Mouse (Mus musculus): Measurements from ENCODE around the gene Hist1h2bb. TPM values are rescaled to one million over a fixed set of nuclear protein-coding genes. Genes with fewer than 3 reads are reported as not detected.

The Hist1h2bb gene
- total RNA-seq, 2 experiments from 2014 or later, result 38.1 to 45.9 TPM

- DNase-seq (ENCODE audit: low spot score in 2 of 2), result no peak
These were observed 1.4 kb downstream of the Hist1h2bb start for GRCm38 (mm10) chr13:23747892-23748288.

GRCm38 (mm10) chr13:23749563-23750121 is 3.1 kb downstream of the Hist1h2bb start:
- DNase-seq (ENCODE audit: low spot score in 2 of 2), result no peak

GRCm38 (mm10) chr13:23750839-23751477 is 4.4 kb downstream of the Hist1h2bb start, which contains the start of gene Hist1h2ab:
Gene Hist1h2ab (plus strand): TSS chr13:23751126.
- peak in 1 of 2 experiments; percentile 57 for DNase-seq (ENCODE audit: low spot score in 2 of 2)

GRCm38 (mm10) chr13:23751478-23751956 is 5.0 kb downstream of the Hist1h2bb start:
- DNase-seq (ENCODE audit: low spot score in 2 of 2), result no peak

GRCm38 (mm10) chr13:23752067-23752741 is 5.7 kb downstream of the Hist1h2bb start, which contains the start of gene Hist1h3b:
Gene Hist1h3b (plus strand): TSS chr13:23752267.
- DNase-seq (ENCODE audit: low spot score in 2 of 2), result peak; percentile 92

- no peak for DNase-seq (ENCODE audit: low spot score in 2 of 2)
These were observed 6.2 kb downstream of the Hist1h2bb start for GRCm38 (mm10) chr13:23752742-23753172.

GRCm38 (mm10) chr13:23753314-23754078 is 7.0 kb downstream of the Hist1h2bb start:
- DNase-seq (ENCODE audit: low spot score in 2 of 2), result no peak

GRCm38 (mm10) chr13:23755000-23755399 is 8.5 kb downstream of the Hist1h2bb start:
- DNase-seq (ENCODE audit: low spot score in 2 of 2), result no peak

GRCm38 (mm10) chr13:23756790-23757189 is 10.3 kb downstream of the Hist1h2bb start, which contains the start of gene Hist1h4b:
Gene Hist1h4b (plus strand): TSS chr13:23757013.
- DNase-seq (ENCODE audit: low spot score in 2 of 2), result peak; percentile 77 to 82

GRCm38 (mm10) chr13:23757211-23757773 is 10.8 kb downstream of the Hist1h2bb start:
- DNase-seq (ENCODE audit: low spot score in 2 of 2), result peak in 1 of 2 experiments; percentile 15

GRCm38 (mm10) chr13:23757921-23758320 is 11.4 kb downstream of the Hist1h2bb start:
- no peak for DNase-seq (ENCODE audit: low spot score in 2 of 2)

- no peak for DNase-seq (ENCODE audit: low spot score in 2 of 2)
These were observed 12.8 kb downstream of the Hist1h2bb start for GRCm38 (mm10) chr13:23759251-23759771.

- DNase-seq (ENCODE audit: low spot score in 2 of 2), result no peak
These were observed 13.3 kb downstream of the Hist1h2bb start for GRCm38 (mm10) chr13:23759916-23760239.

GRCm38 (mm10) chr13:23760240-23760971 is 13.9 kb downstream of the Hist1h2bb start:
- no peak for DNase-seq (ENCODE audit: low spot score in 2 of 2)

- DNase-seq (ENCODE audit: low spot score in 2 of 2), result peak; percentile 98
These were observed 14.7 kb downstream of the Hist1h2bb start, which contains the start of gene Hist1h4a for GRCm38 (mm10) chr13:23760972-23761864. Gene Hist1h4a (minus strand): TSS chr13:23761230.

- DNase-seq (ENCODE audit: low spot score in 2 of 2), result peak in 1 of 2 experiments; percentile 61
These were observed 15.6 kb downstream of the Hist1h2bb start, which contains the start of gene Hist1h3a for GRCm38 (mm10) chr13:23761871-23762821. Gene Hist1h3a (minus strand): TSS chr13:23762386.

- DNase-seq (ENCODE audit: low spot score in 2 of 2), result no peak
These were observed 16.7 kb downstream of the Hist1h2bb start for GRCm38 (mm10) chr13:23763242-23763585.
